Mouse (Mus musculus) heart, embryonic 13.5 days (tissue): ENCODE measurements around the gene Slc15a1. TPM values are rescaled to one million over a fixed set of nuclear protein-coding genes. Genes with fewer than 3 reads are reported as not detected.

Experiments
- ATAC-seq: fragments of 200-750 bp; cut with Nextera tagmentation; 2 replicates; pipeline ENCODE4 v1.8.0; 2017; ENCODE audit warnings: moderate TSS enrichment; ENCODE audit not compliant: insufficient number of reproducible peaks, low FRiP score, low TSS enrichment; ENCODE audit errors: extremely low read depth
- H3K27ac ChIP-seq: fragments of 300-500 bp; sonication (generic); replicated peaks from 2 replicates; pipeline ENCODE4 v1.5.1; 2015; ENCODE audit warnings: moderate library complexity, mild to moderate bottlenecking, inconsistent platforms
- H3K27me3 ChIP-seq: fragments of 300-500 bp; sonication (generic); replicated peaks from 2 replicates; pipeline ENCODE4 v1.6.1; 2015; ENCODE audit warnings: mild to moderate bottlenecking, inconsistent platforms
- H3K36me3 ChIP-seq: fragments of 300-500 bp; sonication (generic); 2 replicates; pipeline ENCODE4 v1.6.1; 2015; ENCODE audit warnings: mild to moderate bottlenecking, inconsistent platforms
- H3K4me1 ChIP-seq: fragments of 300-500 bp; sonication (generic); 2 replicates; pipeline ENCODE4 v1.6.1; 2015; ENCODE audit warnings: inconsistent platforms
- H3K4me2 ChIP-seq: fragments of 300-500 bp; sonication (generic); 2 replicates; pipeline ENCODE4 v1.6.1; 2015; ENCODE audit warnings: inconsistent platforms, mild to moderate bottlenecking, moderate library complexity
- H3K4me3 ChIP-seq: fragments of 300-500 bp; sonication (generic); 2 replicates; pipeline ENCODE4 v1.5.1; 2015; ENCODE audit warnings: moderate library complexity, mild to moderate bottlenecking, inconsistent platforms
- H3K9ac ChIP-seq: fragments of 300-500 bp; sonication (generic); 2 replicates; pipeline ENCODE4 v1.6.1; 2015; ENCODE audit warnings: inconsistent platforms, mild to moderate bottlenecking, moderate library complexity
- H3K9me3 ChIP-seq: fragments of 300-500 bp; sonication (generic); 2 replicates; pipeline ENCODE4 v1.6.1; 2016; ENCODE audit warnings: inconsistent platforms
- WGBS: fragments of 180-500 bp; shearing (Covaris S2); methylation state at CpG from one replicate; pipeline ENCODE4 v1.1.7; 2015; ENCODE audit warnings: mixed read lengths; 5-methylcytosine and 5-hydroxymethylcytosine counted together
- polyA plus RNA-seq: library from polyadenylated mRNA; unstranded; fragments of >200 nt; fragmentation: Nextera tagmentation; extraction: Ambion mirVana; gene quantifications from 2 replicates; pipeline ENCODE4 v1.2.1, GENCODE M21; 2015

Slc15a1 gene
- polyA plus RNA-seq, 1 experiment from 2014 or later = not detected

GRCm38 (mm10) chr14:121493712-121494111 lies 11.3 kb downstream of the Slc15a1 start:
- ATAC-seq = no peak
- no peak overlapping the region for H3K27ac ChIP-seq
- 47% methylated on average over 3 of the region's 3 CpGs for WGBS

GRCm38 (mm10) chr14:121492328-121492727 lies 12.7 kb downstream of the Slc15a1 start:
- no peak overlapping the region for H3K4me3 ChIP-seq
- no peaks in the 10 kb centered on the region for H3K36me3 ChIP-seq
- H3K9me3 ChIP-seq = no peaks in the 10 kb centered on the region
- WGBS = 41% methylated on average over 8 of the region's 8 CpGs
- peaks cover 26% of the 10 kb centered on the region for H3K4me1 ChIP-seq
- H3K27ac ChIP-seq = no peak overlapping the region
- peaks cover 8% of the 10 kb centered on the region; the same call in 1 of the 2 replicates for H3K27me3 ChIP-seq
- H3K4me2 ChIP-seq = peak overlapping the region; percentile 51
- peak overlapping the region; percentile 37 for H3K9ac ChIP-seq
- ATAC-seq = no peak

More at GRCm38 (mm10) chr14:121493712-121494111, 11.3 kb downstream of the Slc15a1 start:
- peaks cover 26% of the 10 kb centered on the region for H3K4me1 ChIP-seq
- H3K9ac ChIP-seq = no peak overlapping the region
- H3K9me3 ChIP-seq = no peaks in the 10 kb centered on the region
- H3K4me2 ChIP-seq = no peak overlapping the region
- H3K36me3 ChIP-seq = no peaks in the 10 kb centered on the region
- H3K27me3 ChIP-seq = peaks cover 8% of the 10 kb centered on the region; the same call in 1 of the 2 replicates
- no peak overlapping the region for H3K4me3 ChIP-seq

- Histone ChIP-seq H3K27ac (no peak overlapping the region), H3K4me1 (no peaks in the 10 kb centered on the region), H3K27me3 (no peaks in the 10 kb centered on the region; the same call in 1 of the 2 replicates), H3K9ac (no peak overlapping the region), H3K4me3 (no peak overlapping the region), H3K9me3 (no peaks in the 10 kb centered on the region), H3K4me2 (no peak overlapping the region), H3K36me3 (no peaks in the 10 kb centered on the region)
- ATAC-seq = no peak
- WGBS = 90% methylated on average over 1 of the region's 1 CpGs
Observed at GRCm38 (mm10) chr14:121485722-121486121, 19.3 kb downstream of the Slc15a1 start.

- H3K27ac ChIP-seq = no peak overlapping the region
- H3K4me3 ChIP-seq = no peak overlapping the region
- no peaks in the 10 kb centered on the region for H3K4me1 ChIP-seq
- H3K9me3 ChIP-seq = no peaks in the 10 kb centered on the region
- no peak for ATAC-seq
- H3K4me2 ChIP-seq = no peak overlapping the region
- H3K27me3 ChIP-seq = no peaks in the 10 kb centered on the region
- no peak overlapping the region for H3K9ac ChIP-seq
- H3K36me3 ChIP-seq = no peaks in the 10 kb centered on the region
- WGBS = 79% methylated on average over 3 of the region's 3 CpGs
Observed at GRCm38 (mm10) chr14:121484436-121484835, 20.6 kb downstream of the Slc15a1 start.

- Histone ChIP-seq H3K9me3 (no peaks in the 10 kb centered on the region), H3K9ac (no peak overlapping the region), H3K27ac (no peak overlapping the region), H3K4me3 (no peak overlapping the region), H3K36me3 (no peaks in the 10 kb centered on the region), H3K4me2 (no peak overlapping the region), H3K27me3 (no peaks in the 10 kb centered on the region), H3K4me1 (no peaks in the 10 kb centered on the region)
- WGBS = 71% methylated on average over 7 of the region's 7 CpGs
- no peak for ATAC-seq
Observed at GRCm38 (mm10) chr14:121482181-121482580, 22.9 kb downstream of the Slc15a1 start.

GRCm38 (mm10) chr14:121481591-121481990 lies 23.5 kb downstream of the Slc15a1 start:
- ATAC-seq = no peak
- H3K4me2 ChIP-seq = no peak overlapping the region
- 73% methylated on average over 2 of the region's 2 CpGs for WGBS
- H3K9me3 ChIP-seq = no peaks in the 10 kb centered on the region
- no peaks in the 10 kb centered on the region for H3K36me3 ChIP-seq
- H3K9ac ChIP-seq = no peak overlapping the region
- no peaks in the 10 kb centered on the region for H3K4me1 ChIP-seq
- H3K4me3 ChIP-seq = no peak overlapping the region
- no peak overlapping the region for H3K27ac ChIP-seq
- H3K27me3 ChIP-seq = no peaks in the 10 kb centered on the region

- no peaks in the 10 kb centered on the region for H3K27me3 ChIP-seq
- H3K4me3 ChIP-seq = no peak overlapping the region
- H3K27ac ChIP-seq = no peak overlapping the region
- no peaks in the 10 kb centered on the region for H3K9me3 ChIP-seq
- ATAC-seq = no peak
- no peak overlapping the region for H3K4me2 ChIP-seq
- 0 out of 2 replicates have a peak, but pooled peaks cover 2% of the 10 kb centered on the region for H3K4me1 ChIP-seq
- no peaks in the 10 kb centered on the region for H3K36me3 ChIP-seq
- 72% methylated on average over 3 of the region's 3 CpGs for WGBS
- no peak overlapping the region for H3K9ac ChIP-seq
Observed at GRCm38 (mm10) chr14:121479096-121479495, 26.0 kb downstream of the Slc15a1 start.

- H3K36me3 ChIP-seq = no peaks in the 10 kb centered on the region
- ATAC-seq = no peak
- no peak overlapping the region for H3K27ac ChIP-seq
- no peak overlapping the region for H3K4me3 ChIP-seq
- H3K27me3 ChIP-seq = no peaks in the 10 kb centered on the region
- 72% methylated on average over 14 of the region's 14 CpGs for WGBS
- no peak overlapping the region for H3K9ac ChIP-seq
- 0 out of 2 replicates have a peak, but pooled peaks cover 7% of the 10 kb centered on the region for H3K4me1 ChIP-seq
- no peaks in the 10 kb centered on the region for H3K9me3 ChIP-seq
- H3K4me2 ChIP-seq = no peak overlapping the region
Observed at GRCm38 (mm10) chr14:121477925-121478693, 26.9 kb downstream of the Slc15a1 start.

- Histone ChIP-seq H3K36me3 (no peaks in the 10 kb centered on the region), H3K4me2 (no peak overlapping the region), H3K9me3 (no peaks in the 10 kb centered on the region), H3K4me1 (0 out of 2 replicates have a peak, but pooled peaks cover 7% of the 10 kb centered on the region), H3K27me3 (no peaks in the 10 kb centered on the region), H3K4me3 (no peak overlapping the region), H3K9ac (no peak overlapping the region), H3K27ac (no peak overlapping the region)
- no peak for ATAC-seq
- WGBS = 50% methylated on average over 4 of the region's 4 CpGs
Observed at GRCm38 (mm10) chr14:121473869-121474268, 31.2 kb downstream of the Slc15a1 start.

- ATAC-seq = no peak
- WGBS = 72% methylated on average over 11 of the region's 11 CpGs
Observed at GRCm38 (mm10) chr14:121471545-121472121, 33.4 kb downstream of the Slc15a1 start.

GRCm38 (mm10) chr14:121469601-121470000 lies 35.5 kb downstream of the Slc15a1 start:
- Histone ChIP-seq H3K27me3 (no peaks in the 10 kb centered on the region), H3K4me1 (0 out of 2 replicates have a peak, but pooled peaks cover 7% of the 10 kb centered on the region), H3K4me3 (no peak overlapping the region), H3K36me3 (no peaks in the 10 kb centered on the region), H3K9ac (no peak overlapping the region), H3K4me2 (no peak overlapping the region), H3K9me3 (no peaks in the 10 kb centered on the region), H3K27ac (no peak overlapping the region)
- ATAC-seq = no peak

More at GRCm38 (mm10) chr14:121471545-121472121, 33.4 kb downstream of the Slc15a1 start:
- no peaks in the 10 kb centered on the region for H3K9me3 ChIP-seq
- H3K9ac ChIP-seq = no peak overlapping the region
- H3K4me3 ChIP-seq = no peak overlapping the region
- H3K27me3 ChIP-seq = no peaks in the 10 kb centered on the region
- 0 out of 2 replicates have a peak, but pooled peaks cover 7% of the 10 kb centered on the region for H3K4me1 ChIP-seq
- H3K4me2 ChIP-seq = no peak overlapping the region
- no peaks in the 10 kb centered on the region for H3K36me3 ChIP-seq
- H3K27ac ChIP-seq = no peak overlapping the region
